Mouse (Mus musculus): ENCODE results near the gene Pik3r1. TPM values are rescaled to one million over a fixed set of nuclear protein-coding genes. Genes with fewer than 3 reads are reported as not detected.
A peak's percentile ranks its signal among the peaks of the same experiment; 100 is the strongest.

Gene Pik3r1
- polyA plus RNA-seq, 1 experiment from 2014 or later = 34.1 TPM

DNA sequence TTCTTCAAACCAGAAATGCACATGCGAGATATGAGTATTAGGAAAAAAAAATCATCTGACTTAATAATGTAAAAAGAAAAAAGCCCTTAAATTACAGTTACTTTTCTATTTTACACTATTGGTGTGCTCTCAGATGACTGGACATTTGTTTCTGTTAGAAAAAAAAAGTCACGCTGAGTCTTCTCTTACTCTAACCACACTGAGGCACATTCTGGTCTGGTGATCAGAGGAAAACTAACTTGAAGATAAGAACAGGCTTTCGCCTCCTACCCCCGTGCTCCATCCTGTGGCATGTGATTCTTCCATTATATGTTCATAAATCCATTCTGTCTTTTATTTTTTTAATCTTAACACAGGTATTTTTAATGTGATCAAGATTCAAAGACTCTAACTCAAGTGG lies 30.5 kb upstream of the Pik3r1 start:
- no peak overlapping the region for H3K27ac ChIP-seq
- H3K27me3 ChIP-seq = 0 out of 2 replicates have a peak, but pooled peaks cover 4% of the 10 kb centered on the region
- H3K4me3 ChIP-seq (replicated peaks) = no peak overlapping the region
- no peaks in the 10 kb centered on the region for H3K9me3 ChIP-seq
- WGBS = 85% methylated on average over 4 of the region's 4 CpGs
- no peak for ATAC-seq
- no peak overlapping the region for H3K9ac ChIP-seq (replicated peaks)
- no peak overlapping the region for H3K4me2 ChIP-seq (replicated peaks)
- H3K36me3 ChIP-seq = no peaks in the 10 kb centered on the region
- peaks cover 14% of the 10 kb centered on the region for H3K4me1 ChIP-seq (replicated peaks)

DNA sequence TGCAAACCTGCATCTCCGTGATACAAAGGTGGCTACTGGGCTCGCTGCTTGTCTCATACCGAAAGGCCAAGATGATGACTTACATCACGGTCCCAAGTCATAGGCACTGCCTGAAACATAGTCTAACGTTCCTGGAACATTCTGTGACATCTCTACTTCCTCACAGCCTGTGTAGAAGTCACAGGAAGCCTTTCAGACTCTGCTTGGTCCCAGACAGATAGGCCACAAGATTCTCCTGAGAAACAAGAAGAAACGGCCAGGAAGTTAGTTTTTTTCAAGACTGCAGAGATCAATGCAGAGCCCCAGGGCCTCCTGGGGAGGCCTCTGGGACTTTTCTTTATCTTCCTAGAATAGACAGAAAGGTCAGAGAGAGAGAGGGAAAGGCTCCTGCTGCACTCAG lies 29.0 kb upstream of the Pik3r1 start:
- Histone ChIP-seq H3K27me3 (0 out of 2 replicates have a peak, but pooled peaks cover 4% of the 10 kb centered on the region), H3K9me3 (no peaks in the 10 kb centered on the region), H3K4me3 (replicated peaks) (no peak overlapping the region), H3K4me1 (replicated peaks) (peaks cover 14% of the 10 kb centered on the region), H3K27ac (no peak overlapping the region), H3K36me3 (no peaks in the 10 kb centered on the region), H3K4me2 (replicated peaks) (no peak overlapping the region), H3K9ac (replicated peaks) (no peak overlapping the region)
- WGBS = 48% methylated on average over 6 of the region's 6 CpGs
- ATAC-seq = no peak

GRCm38 (mm10) chr13:101785705-101786104 lies 17.7 kb upstream of the Pik3r1 start:
- 79% methylated on average over 4 of the region's 4 CpGs for WGBS
- H3K27me3 ChIP-seq = no peaks in the 10 kb centered on the region
- H3K4me1 ChIP-seq (replicated peaks) = no peaks in the 10 kb centered on the region
- H3K36me3 ChIP-seq = no peaks in the 10 kb centered on the region
- ATAC-seq = no peak
- H3K9me3 ChIP-seq = no peaks in the 10 kb centered on the region
- H3K9ac ChIP-seq (replicated peaks) = no peak overlapping the region
- no peak overlapping the region for H3K27ac ChIP-seq
- H3K4me2 ChIP-seq (replicated peaks) = no peak overlapping the region
- no peak overlapping the region for H3K4me3 ChIP-seq (replicated peaks)

- Histone ChIP-seq H3K9me3 (no peaks in the 10 kb centered on the region), H3K4me2 (replicated peaks) (no peak overlapping the region), H3K36me3 (no peaks in the 10 kb centered on the region), H3K27ac (no peak overlapping the region), H3K27me3 (no peaks in the 10 kb centered on the region), H3K4me3 (replicated peaks) (no peak overlapping the region), H3K4me1 (replicated peaks) (no peaks in the 10 kb centered on the region), H3K9ac (replicated peaks) (no peak overlapping the region)
- WGBS = 94% methylated on average over 13 of the region's 13 CpGs
- ATAC-seq = no peak
These were observed 16.8 kb upstream of the Pik3r1 start for GRCm38 (mm10) chr13:101784651-101785289.

DNA sequence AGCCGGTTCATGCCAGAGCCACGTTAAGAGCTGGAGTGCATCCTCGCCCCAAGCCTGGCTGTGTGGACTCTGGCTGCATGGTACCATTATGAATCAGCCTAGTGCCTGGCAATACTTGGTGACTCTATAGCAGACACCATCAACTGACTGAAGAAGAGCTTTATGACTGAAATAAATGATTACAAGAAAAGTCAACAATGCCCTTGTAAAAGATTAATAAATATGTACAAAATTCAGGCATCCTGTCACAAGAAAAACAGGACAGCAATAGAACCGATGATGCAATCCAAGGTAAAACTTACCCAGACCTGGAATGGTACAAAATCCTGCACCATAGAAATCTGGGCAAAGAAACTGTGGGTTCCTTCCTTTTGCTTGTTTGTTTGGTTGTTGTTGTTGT lies 11.0 kb upstream of the Pik3r1 start:
- H3K36me3 ChIP-seq = no peaks in the 10 kb centered on the region
- H3K9me3 ChIP-seq = no peaks in the 10 kb centered on the region
- no peaks in the 10 kb centered on the region for H3K4me1 ChIP-seq (replicated peaks)
- no peaks in the 10 kb centered on the region for H3K27me3 ChIP-seq
- no peak overlapping the region for H3K27ac ChIP-seq
- WGBS = 95% methylated on average over 4 of the region's 4 CpGs
- no peak overlapping the region for H3K4me3 ChIP-seq (replicated peaks)
- H3K4me2 ChIP-seq (replicated peaks) = no peak overlapping the region
- H3K9ac ChIP-seq (replicated peaks) = no peak overlapping the region
- no peak for ATAC-seq

GRCm38 (mm10) chr13:101777851-101778250 lies 9.8 kb upstream of the Pik3r1 start:
- no peak overlapping the region for H3K27ac ChIP-seq
- H3K27me3 ChIP-seq = no peaks in the 10 kb centered on the region
- H3K9ac ChIP-seq (replicated peaks) = no peak overlapping the region
- ATAC-seq = no peak
- no peak overlapping the region for H3K4me3 ChIP-seq (replicated peaks)
- no peaks in the 10 kb centered on the region for H3K36me3 ChIP-seq
- H3K4me2 ChIP-seq (replicated peaks) = no peak overlapping the region
- no peaks in the 10 kb centered on the region for H3K4me1 ChIP-seq (replicated peaks)
- H3K9me3 ChIP-seq = no peaks in the 10 kb centered on the region
- WGBS = 62% methylated on average over 3 of the region's 3 CpGs

DNA sequence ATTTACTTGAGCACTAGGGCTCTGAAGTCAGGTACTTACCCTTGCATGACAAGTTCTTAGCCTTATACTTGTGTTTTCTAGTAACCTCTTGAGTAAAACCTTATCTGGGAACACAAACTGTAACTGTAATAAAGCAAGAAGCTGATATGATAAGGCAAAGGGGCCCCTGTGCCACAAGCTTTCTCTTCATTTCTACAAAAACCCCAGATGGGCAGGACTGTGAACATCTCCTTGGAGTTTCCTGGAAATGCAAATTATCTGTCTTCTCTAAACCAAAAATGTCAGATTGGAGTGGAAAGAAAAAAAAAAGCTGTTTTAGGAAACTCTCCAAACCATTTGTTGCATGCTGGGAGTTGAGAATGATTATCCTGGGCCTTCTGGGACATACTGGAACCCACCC lies 3.1 kb upstream of the Pik3r1 start:
- H3K27ac ChIP-seq = no peak overlapping the region
- no peak for ATAC-seq
- no peaks in the 10 kb centered on the region for H3K9me3 ChIP-seq
- H3K27me3 ChIP-seq = no peaks in the 10 kb centered on the region
- no peaks in the 10 kb centered on the region for H3K36me3 ChIP-seq
- H3K4me3 ChIP-seq (replicated peaks) = no peak overlapping the region
- H3K9ac ChIP-seq (replicated peaks) = no peak overlapping the region
- H3K4me1 ChIP-seq (replicated peaks) = peaks cover 10% of the 10 kb centered on the region
- no peak overlapping the region for H3K4me2 ChIP-seq (replicated peaks)

GRCm38 (mm10) chr13:101769955-101770354 lies 1.9 kb upstream of the Pik3r1 start:
- 89% methylated on average over 4 of the region's 4 CpGs for WGBS
- no peaks in the 10 kb centered on the region for H3K36me3 ChIP-seq
- H3K4me2 ChIP-seq (replicated peaks) = no peak overlapping the region
- no peaks in the 10 kb centered on the region for H3K9me3 ChIP-seq
- H3K4me1 ChIP-seq (replicated peaks) = peaks cover 22% of the 10 kb centered on the region
- no peaks in the 10 kb centered on the region for H3K27me3 ChIP-seq
- no peak overlapping the region for H3K4me3 ChIP-seq (replicated peaks)
- H3K27ac ChIP-seq = no peak overlapping the region
- no peak for ATAC-seq
- H3K9ac ChIP-seq (replicated peaks) = no peak overlapping the region

DNA sequence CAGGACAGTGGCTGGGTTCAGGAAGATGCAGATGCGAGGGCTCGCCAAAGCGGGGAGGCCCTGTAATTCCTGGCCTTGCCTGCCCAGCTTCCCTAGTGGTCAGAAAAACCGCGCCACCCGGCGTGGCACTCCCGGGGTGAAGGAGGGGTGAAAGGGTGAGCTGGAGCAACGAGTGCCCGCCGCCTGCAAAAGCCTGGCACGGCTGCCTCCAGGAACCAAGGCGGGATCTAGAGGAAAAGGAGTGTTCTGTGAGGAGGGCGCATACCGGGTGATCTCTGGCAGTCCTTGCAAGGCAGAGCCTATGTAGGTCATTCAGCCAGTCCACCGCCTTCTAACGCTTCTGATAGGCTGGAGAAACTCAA lies 594 bp upstream of the Pik3r1 start:
- Histone ChIP-seq H3K36me3 (no peaks in the 10 kb centered on the region), H3K27me3 (no peaks in the 10 kb centered on the region), H3K9ac (replicated peaks) (peak overlapping the region; percentile 68), H3K27ac (peak overlapping the region; percentile 81), H3K4me3 (replicated peaks) (peak overlapping the region; percentile 95), H3K4me2 (replicated peaks) (peak overlapping the region; percentile 78), H3K9me3 (no peaks in the 10 kb centered on the region), H3K4me1 (replicated peaks) (peaks cover 31% of the 10 kb centered on the region)
- WGBS = under 1% methylated on average over 17 of the region's 17 CpGs
- peak; percentile 22; the same call in 1 of the 2 replicates for ATAC-seq

DNA sequence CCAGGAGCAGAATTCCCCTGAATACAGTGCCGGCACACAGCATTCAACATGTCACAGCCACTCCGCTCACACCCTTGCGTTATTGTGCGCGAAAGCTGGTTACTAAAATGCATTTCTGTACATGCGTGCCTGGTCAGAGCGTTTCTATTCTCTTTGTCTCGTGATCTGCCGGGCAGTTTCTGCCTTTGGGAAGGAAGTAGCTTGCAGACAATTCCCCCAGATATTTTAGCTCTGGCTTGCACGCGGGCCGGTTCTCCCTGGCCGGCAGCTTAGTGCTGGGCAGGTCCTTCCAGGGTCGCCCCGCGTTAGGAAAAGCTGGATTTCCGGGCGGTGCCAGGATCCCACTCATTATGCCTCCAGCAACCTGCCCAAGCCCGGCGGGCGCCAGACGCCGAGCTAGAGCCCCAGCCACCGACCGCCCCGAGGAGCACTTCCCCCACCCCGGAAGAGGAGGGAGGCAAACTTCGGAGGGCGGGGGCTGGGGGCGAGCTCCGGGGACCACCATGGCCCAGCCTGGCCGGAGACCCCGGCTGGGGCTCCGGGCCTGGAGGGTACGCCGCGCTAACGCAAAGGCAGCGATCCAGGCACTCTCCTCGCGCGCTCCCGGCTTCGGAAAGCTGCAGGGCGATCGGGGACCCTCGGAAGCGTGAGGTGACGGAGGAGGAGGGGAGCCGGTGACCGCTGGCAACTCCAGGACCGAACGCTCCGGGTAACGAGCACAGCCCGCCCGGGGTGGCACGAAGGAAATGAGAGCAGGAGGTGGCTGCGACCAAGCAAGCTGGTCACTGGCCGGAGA lies 806 bp downstream of the Pik3r1 start:
- Histone ChIP-seq H3K27ac (peak overlapping the region; percentile 97), H3K9me3 (no peaks in the 10 kb centered on the region), H3K9ac (replicated peaks) (peak overlapping the region; percentile 87), H3K4me2 (replicated peaks) (peak overlapping the region; percentile 78), H3K4me1 (replicated peaks) (peaks cover 38% of the 10 kb centered on the region), H3K27me3 (peaks cover 2% of the 10 kb centered on the region; the same call in 1 of the 2 replicates), H3K36me3 (no peaks in the 10 kb centered on the region), H3K4me3 (replicated peaks) (peak overlapping the region; percentile 95)
- peak; percentile 54 for ATAC-seq
- under 1% methylated on average over 60 of the region's 60 CpGs for WGBS

DNA sequence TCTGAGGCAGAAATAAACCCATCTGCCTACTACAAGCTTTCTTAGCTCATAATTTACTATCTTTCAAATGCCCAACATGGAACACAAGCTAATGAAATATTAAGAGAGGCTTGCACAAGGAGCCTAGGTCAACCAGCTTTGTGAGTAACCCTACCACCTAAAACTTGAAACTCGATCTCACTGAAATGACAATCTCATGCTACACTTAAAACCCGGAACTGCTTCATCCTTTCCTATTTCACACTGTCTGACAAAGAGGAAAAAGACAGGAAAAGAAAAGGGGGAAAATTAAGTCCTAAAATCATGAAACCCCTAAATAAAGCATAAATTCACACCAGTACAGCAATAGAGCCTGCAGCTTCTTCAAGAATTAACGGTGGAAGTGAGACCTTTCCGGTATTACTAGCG lies 1.4 kb downstream of the Pik3r1 start:
- H3K36me3 ChIP-seq = no peaks in the 10 kb centered on the region
- ATAC-seq = no peak
- H3K27me3 ChIP-seq = peaks cover 3% of the 10 kb centered on the region; the same call in 1 of the 2 replicates
- peak overlapping the region; percentile 97 for H3K27ac ChIP-seq
- peak overlapping the region; percentile 78 for H3K4me2 ChIP-seq (replicated peaks)
- H3K9ac ChIP-seq (replicated peaks) = peak overlapping the region; percentile 87
- H3K9me3 ChIP-seq = no peaks in the 10 kb centered on the region
- H3K4me3 ChIP-seq (replicated peaks) = peak overlapping the region; percentile 95
- H3K4me1 ChIP-seq (replicated peaks) = peaks cover 41% of the 10 kb centered on the region
- WGBS = under 1% methylated on average over 5 of the region's 5 CpGs

DNA sequence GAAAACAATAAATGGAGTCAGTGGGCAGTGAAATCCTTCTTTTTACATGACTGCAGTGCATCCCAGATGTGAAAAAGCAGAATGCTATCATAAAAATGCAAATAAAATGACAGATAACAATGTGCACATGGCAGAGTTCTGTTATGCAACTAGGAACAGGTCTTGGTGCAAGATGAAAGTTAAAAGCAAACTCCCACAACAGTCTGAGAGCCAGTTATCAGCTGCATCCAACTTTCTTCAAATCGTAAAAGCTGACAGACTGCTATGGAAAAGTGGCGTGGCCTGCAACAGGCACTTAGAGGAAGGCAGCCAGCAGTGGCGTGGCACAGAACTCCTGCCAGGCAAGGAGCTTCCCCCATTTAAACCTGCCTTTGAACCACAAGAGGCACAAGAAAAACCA lies 2.0 kb downstream of the Pik3r1 start:
- no peak for ATAC-seq
- Histone ChIP-seq H3K27ac (no peak overlapping the region), H3K9ac (replicated peaks) (peak overlapping the region; percentile 87), H3K9me3 (no peaks in the 10 kb centered on the region), H3K27me3 (peaks cover 7% of the 10 kb centered on the region; the same call in 1 of the 2 replicates), H3K4me3 (replicated peaks) (peak overlapping the region; percentile 95), H3K4me1 (replicated peaks) (peaks cover 47% of the 10 kb centered on the region), H3K36me3 (no peaks in the 10 kb centered on the region), H3K4me2 (replicated peaks) (peak overlapping the region; percentile 78)
- 41% methylated on average over 3 of the region's 3 CpGs for WGBS
